ENCODE assay signal across 13 mouse cellular contexts in the genomic region with DNA sequence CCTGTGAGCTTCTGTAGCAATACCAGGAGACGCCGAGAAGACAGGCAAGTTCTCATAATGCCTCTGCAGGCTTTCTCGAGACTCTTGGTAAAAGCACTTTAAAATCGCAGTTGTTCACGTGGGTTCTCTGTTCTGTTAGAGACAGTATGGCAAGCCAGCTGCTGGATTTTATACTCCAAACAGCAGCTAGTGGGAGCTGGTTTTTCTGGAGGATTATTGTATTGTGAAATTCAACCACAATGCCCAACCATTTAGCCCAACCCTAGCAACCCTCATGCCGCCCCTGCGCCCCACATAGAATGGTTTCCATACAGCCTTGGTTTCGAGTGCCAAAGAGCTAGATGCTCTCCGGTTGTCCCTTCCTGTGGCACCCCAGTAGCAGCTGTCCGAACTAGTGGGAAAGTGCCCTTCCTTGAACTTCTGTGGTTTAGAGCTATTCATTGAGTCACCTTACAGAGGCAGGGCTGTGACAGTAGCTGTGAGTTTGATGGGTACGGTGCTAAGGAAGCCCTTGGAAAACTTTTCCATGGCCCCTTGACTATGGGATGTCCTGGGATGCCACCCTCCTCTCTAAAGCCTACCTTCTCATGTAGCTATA. TPM values are rescaled to one million over a fixed set of nuclear protein-coding genes. Genes with fewer than 3 reads are reported as not detected.
DNase-seq lines count a peak whose midpoint lies in the region; ATAC-seq lines count a peak whose summit lies in the region.
"Had no signal": no experiment of that assay in that cellular context is flagged by ENCODE, and none has a peak within 500 bp of the region (broad histone marks: within the 10 kb centered on the region; RNA-seq: fewer than 3 reads in every experiment).

No protein-coding gene starts in this region.

- peak overlapping the region; percentile 62 for H3K27ac ChIP-seq in embryonic facial prominence, embryonic 13.5 days
- H3K27ac ChIP-seq in forebrain, embryonic 14.5 days (ENCODE audit: low read depth, low read length) = no peak overlapping the region
- H3K27ac ChIP-seq: forebrain, embryonic 13.5 days had no signal

- H3K36me3 ChIP-seq in embryonic facial prominence, embryonic 13.5 days = peaks cover 86% of the 10 kb centered on the region
- peaks cover 79% of the 10 kb centered on the region for H3K36me3 ChIP-seq in forebrain, embryonic 14.5 days (ENCODE audit: control insufficient read depth, insufficient read depth, low read length)

- 89% methylated on average over 11 of the region's 11 CpGs for WGBS in embryonic facial prominence, embryonic 13.5 days
- 89% methylated on average over 11 of the region's 11 CpGs for WGBS in forebrain, embryonic 14.5 days

- H3K27me3 ChIP-seq in embryonic facial prominence, embryonic 13.5 days = no peaks in the 10 kb centered on the region
- H3K27me3 ChIP-seq in forebrain, embryonic 14.5 days (replicated peaks; ENCODE audit: control insufficient read depth, insufficient read depth, low read length) = no peaks in the 10 kb centered on the region
- H3K27me3 ChIP-seq: forebrain, embryonic 13.5 days had no signal

- DNase-seq in frontal cortex, postnatal 36 days (ENCODE audit: low spot score in 2 of 2) = no peak
- DNase-seq in testis, postnatal 10 days (ENCODE audit: low spot score) = peak; percentile 43
- DNase-seq in testis, postnatal 14 days (ENCODE audit: low spot score) = no peak
- DNase-seq in spleen, adult 12 weeks (ENCODE audit: low spot score) = no peak
- DNase-seq in adrenal gland, adult 18-20 months (ENCODE audit: low spot score in 2 of 2) = no peak
- DNase-seq in forebrain, embryonic 14.5 days (ENCODE audit: low spot score) = no peak
- DNase-seq: cerebellum, adult 8-10 months; gastrocnemius, postnatal 14 days; right cerebral cortex, adult 18-20 months had no signal

- no peak overlapping the region for H3K4me2 ChIP-seq in embryonic facial prominence, embryonic 13.5 days
- H3K4me2 ChIP-seq in forebrain, embryonic 14.5 days (ENCODE audit: low read length) = no peak overlapping the region
- H3K4me2 ChIP-seq: forebrain, embryonic 13.5 days; liver, embryonic 11.5 days had no signal

- no peak overlapping the region for H3K4me3 ChIP-seq in embryonic facial prominence, embryonic 13.5 days
- no peak overlapping the region for H3K4me3 ChIP-seq in forebrain, embryonic 14.5 days (ENCODE audit: low read depth, low read length)
- H3K4me3 ChIP-seq: forebrain, embryonic 13.5 days had no signal

- peaks cover 10% of the 10 kb centered on the region for H3K4me1 ChIP-seq in embryonic facial prominence, embryonic 13.5 days
- H3K4me1 ChIP-seq in forebrain, embryonic 14.5 days (ENCODE audit: control insufficient read depth, insufficient read depth, low read length) = no peaks in the 10 kb centered on the region
- H3K4me1 ChIP-seq: forebrain, embryonic 13.5 days had no signal

- no peaks in the 10 kb centered on the region for H3K9me3 ChIP-seq in embryonic facial prominence, embryonic 13.5 days
- no peaks in the 10 kb centered on the region for H3K9me3 ChIP-seq in forebrain, embryonic 14.5 days (replicated peaks; ENCODE audit: control insufficient read depth, low read length)
- H3K9me3 ChIP-seq: forebrain, embryonic 13.5 days had no signal

- H3K9ac ChIP-seq in embryonic facial prominence, embryonic 13.5 days = no peak overlapping the region
- H3K9ac ChIP-seq in forebrain, embryonic 14.5 days (ENCODE audit: low read length) = no peak overlapping the region
- H3K9ac ChIP-seq: forebrain, embryonic 13.5 days had no signal

- ATAC-seq in frontal cortex, adult (ENCODE audit: low TSS enrichment) = peak; percentile 53; the same call in 1 of the 2 replicates
- ATAC-seq in embryonic facial prominence, embryonic 13.5 days (ENCODE audit: insufficient number of reproducible peaks, insufficient read depth, low FRiP score, low TSS enrichment, low read depth) = no peak
- ATAC-seq in forebrain, embryonic 14.5 days = no peak
- ATAC-seq: forebrain, embryonic 13.5 days had no signal

RNA-seq across cellular contexts. Expression of gene Ccni, which starts 38.3 kb away (rescaled TPM):
- 119 and 130 TPM in 2 replicates for polyA plus RNA-seq in embryonic facial prominence, embryonic 13.5 days (2015; fragmentation: Nextera tagmentation; extraction: Ambion mirVana)
- 100 to 1,000 TPM; 211 to 262 TPM for total RNA-seq in adrenal gland, adult 18-20 months (2021)
- polyA plus RNA-seq in forebrain, embryonic 14.5 days (2014; fragmentation: Nextera tagmentation; extraction: Ambion mirVana) = 195 and 209 TPM in 2 replicates

RNA-seq across cellular contexts. Expression of gene 2010109A12Rik, which starts 38.3 kb away (rescaled TPM):
- 0.89 and 3.3 TPM in 2 replicates for polyA plus RNA-seq in embryonic facial prominence, embryonic 13.5 days (2015; fragmentation: Nextera tagmentation; extraction: Ambion mirVana)
- under 1 TPM; 0.67 to 0.99 TPM for total RNA-seq in adrenal gland, adult 18-20 months (2021)
- 2.7 and 2.8 TPM in 2 replicates for polyA plus RNA-seq in forebrain, embryonic 14.5 days (2014; fragmentation: Nextera tagmentation; extraction: Ambion mirVana)
